Mouse (Mus musculus) myocyte (in vitro differentiated cells): Measurements from ENCODE around the gene Shisa2. TPM values are rescaled to one million over a fixed set of nuclear protein-coding genes. Genes with fewer than 3 reads are reported as not detected.

ENCODE experiments used
- H3K27me3 ChIP-seq: one replicate; pipeline ENCODE4 v1.6.1; 2011; ENCODE audit not compliant: control insufficient read depth, insufficient read depth, insufficient read length
- H3K36me3 ChIP-seq: one replicate; pipeline ENCODE4 v1.6.1; 2011; ENCODE audit not compliant: control insufficient read depth, insufficient read depth
- H3K4me2 ChIP-seq: one replicate; pipeline ENCODE4 v1.6.1; 2011; ENCODE audit warnings: low read depth, control low read depth
- H3K4me3 ChIP-seq: one replicate; pipeline ENCODE4 v1.5.1; 2011; ENCODE audit warnings: mild to moderate bottlenecking, control low read depth, moderate library complexity
- H3K79me2 ChIP-seq: one replicate; pipeline ENCODE4 v1.6.1; 2011; ENCODE audit not compliant: control insufficient read depth, insufficient read depth
- H3ac ChIP-seq: one replicate; pipeline ENCODE4 v1.6.1; 2011; ENCODE audit not compliant: control insufficient read depth, insufficient read length
- CEBPB ChIP-seq: IDR thresholded peaks from 2 replicates; pipeline ENCODE4 v1.6.1; 2011; ENCODE audit warnings: mild to moderate bottlenecking, moderate library complexity; ENCODE audit not compliant: poor library complexity, insufficient read depth, severe bottlenecking
- E2F4 ChIP-seq: IDR thresholded peaks from one replicate; pipeline ENCODE4 v1.6.1; 2011; ENCODE audit warnings: mild to moderate bottlenecking, control low read depth, moderate library complexity; ENCODE audit not compliant: insufficient read depth
- MAX ChIP-seq: IDR thresholded peaks from one replicate; pipeline ENCODE4 v1.6.1; 2011; ENCODE audit warnings: low read depth, mild to moderate bottlenecking, control low read depth
- MYOD1 ChIP-seq, 3 experiments: IDR thresholded peaks; one replicate each; pipeline ENCODE4 v1.6.1; 2011; ENCODE audit warnings: control low read depth in 2 of 3, low read depth in 2 of 3, mild to moderate bottlenecking in 2 of 3, moderate library complexity in 1 of 3; ENCODE audit not compliant: insufficient read length in 2 of 3, control insufficient read depth in 1 of 3
- MYOG ChIP-seq, 3 experiments: IDR thresholded peaks; one replicate each; pipeline ENCODE4 v1.6.1; 2011; ENCODE audit warnings: control low read depth in 2 of 3, low read depth in 2 of 3, mild to moderate bottlenecking in 2 of 3; ENCODE audit not compliant: insufficient read length in 2 of 3, control insufficient read depth in 1 of 3, insufficient read depth in 1 of 3
- POLR2A ChIP-seq: IDR thresholded peaks from one replicate; pipeline ENCODE4 v1.6.1; 2011; ENCODE audit warnings: low read depth, mild to moderate bottlenecking, control low read depth, moderate library complexity; ENCODE audit not compliant: insufficient read length
- POLR2AphosphoS2 ChIP-seq: IDR thresholded peaks from one replicate; pipeline ENCODE4 v1.6.1; 2011; ENCODE audit warnings: low read depth, control low read depth; ENCODE audit not compliant: insufficient read length
- REST ChIP-seq: IDR thresholded peaks from one replicate; pipeline ENCODE4 v1.6.1; 2011; ENCODE audit warnings: mild to moderate bottlenecking, control low read depth, moderate library complexity; ENCODE audit not compliant: insufficient read depth, insufficient read length
- SRF ChIP-seq: IDR thresholded peaks from one replicate; pipeline ENCODE4 v1.6.1; 2011; ENCODE audit warnings: low read depth; ENCODE audit not compliant: control insufficient read depth, insufficient read length
- TCF12 ChIP-seq: IDR thresholded peaks from one replicate; pipeline ENCODE4 v1.6.1; 2011; ENCODE audit warnings: mild to moderate bottlenecking, control low read depth; ENCODE audit not compliant: poor library complexity, insufficient read depth, severe bottlenecking
- TCF3 ChIP-seq: IDR thresholded peaks from one replicate; pipeline ENCODE4 v1.6.1; 2011; ENCODE audit warnings: low read depth, control low read depth; ENCODE audit not compliant: insufficient read length
- USF1 ChIP-seq: IDR thresholded peaks from one replicate; pipeline ENCODE4 v1.6.1; 2011; ENCODE audit warnings: low read depth, mild to moderate bottlenecking, control low read depth, moderate library complexity
- polyA plus RNA-seq: library from polyadenylated mRNA; unstranded; fragments of >200 nt; fragmentation: generic; extraction: Trizol; gene quantifications from one replicate; pipeline ENCODE4 v1.2.1, GENCODE M21; 2012; ENCODE audit warnings: missing spikeins

The Shisa2 gene
- polyA plus RNA-seq, 1 experiment: 4.3 TPM

DNA sequence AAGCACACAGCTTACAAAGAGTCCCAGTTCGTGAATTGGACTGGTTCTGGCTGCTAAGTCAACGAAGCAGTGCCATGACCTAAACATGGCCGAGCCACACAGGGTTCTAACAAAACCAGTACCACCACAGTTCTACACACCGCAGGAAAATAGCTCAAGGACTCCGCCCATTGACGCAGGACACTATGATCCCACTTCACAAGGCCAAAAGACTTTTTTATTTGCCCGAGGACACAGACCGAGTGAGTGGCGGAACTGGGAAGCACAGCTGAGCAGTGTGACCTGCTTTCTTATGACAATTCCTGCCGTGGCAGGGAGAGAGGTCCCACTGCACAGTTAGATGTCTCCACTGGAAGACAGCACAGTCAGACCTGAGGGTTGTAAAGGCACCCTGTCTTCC is 23.5 kb downstream of the Shisa2 start:
- no peaks in the 10 kb centered on the region for H3K79me2 ChIP-seq
- H3ac ChIP-seq: no peak overlapping the region
- H3K4me2 ChIP-seq: no peak overlapping the region
- TF ChIP-seq TCF12 (no peak), SRF (no peak), TCF3 (no peak)
- H3K36me3 ChIP-seq: no peaks in the 10 kb centered on the region
- H3K27me3 ChIP-seq: no peaks in the 10 kb centered on the region
- H3K4me3 ChIP-seq: no peak overlapping the region

DNA sequence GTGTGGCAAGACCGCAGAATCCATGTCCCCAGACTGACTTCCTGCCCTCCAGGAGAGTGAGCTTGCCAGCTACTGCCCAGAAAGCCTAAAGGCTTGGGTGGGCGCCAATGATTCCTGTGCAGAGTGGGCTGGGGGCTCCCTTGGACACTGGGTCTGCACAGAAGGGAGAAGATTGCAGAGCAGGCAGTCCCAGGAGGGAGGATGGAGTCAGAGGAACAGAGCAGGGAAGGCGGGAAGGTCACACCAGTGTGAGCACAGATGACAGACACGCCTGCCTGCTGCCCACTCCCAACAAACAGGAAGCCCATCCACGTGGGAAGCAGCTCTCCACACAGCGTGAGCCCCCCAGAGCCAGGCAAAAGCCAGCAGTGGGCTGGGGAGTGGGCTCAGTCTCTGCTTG is 24.2 kb downstream of the Shisa2 start:
- H3K79me2 ChIP-seq: no peaks in the 10 kb centered on the region
- no peak for TF ChIP-seq REST
- no peak for TF ChIP-seq E2F4
- no peak for TF ChIP-seq SRF
- no peak overlapping the region for H3ac ChIP-seq
- H3K4me3 ChIP-seq: no peak overlapping the region
- H3K4me2 ChIP-seq: no peak overlapping the region
- H3K36me3 ChIP-seq: no peaks in the 10 kb centered on the region
- no peaks in the 10 kb centered on the region for H3K27me3 ChIP-seq

DNA sequence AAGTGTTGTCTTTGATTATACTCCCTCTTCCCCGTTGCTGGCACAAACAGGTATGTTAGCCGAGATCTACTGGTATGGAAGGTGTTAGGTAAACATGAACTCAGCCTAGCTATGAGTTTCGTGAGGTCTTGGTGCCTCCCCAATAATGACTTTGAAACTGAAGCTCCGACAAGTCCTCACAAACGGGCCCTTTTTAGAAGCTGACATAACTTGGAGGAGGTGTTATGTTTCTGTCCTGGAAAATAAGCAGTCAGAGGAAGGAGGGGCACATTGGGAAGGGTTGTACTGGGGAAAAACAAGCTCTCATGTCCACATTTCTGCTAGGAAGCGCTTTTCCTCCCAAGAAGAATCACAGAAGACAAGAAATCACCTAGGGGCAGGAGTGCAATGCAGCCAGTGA is 31.5 kb downstream of the Shisa2 start:
- no peaks in the 10 kb centered on the region for H3K27me3 ChIP-seq
- H3ac ChIP-seq: no peak overlapping the region
- H3K36me3 ChIP-seq: no peaks in the 10 kb centered on the region
- H3K4me2 ChIP-seq: peak overlapping the region; percentile 18
- no peaks in the 10 kb centered on the region for H3K79me2 ChIP-seq
- TF ChIP-seq SRF: no peak
- no peak for TF ChIP-seq MAX
- no peak for TF ChIP-seq REST
- TF ChIP-seq MYOD1 (IDR thresholded peaks at IDR 0.05; ENCODE audit: control insufficient read depth in 1 of 3, insufficient read length in 2 of 3, low read depth in 2 of 3): no peak
- TF ChIP-seq POLR2AphosphoS2: no peak
- TF ChIP-seq POLR2A: no peak
- TF ChIP-seq USF1: no peak
- no peak for TF ChIP-seq MYOG (IDR thresholded peaks at IDR 0.05; ENCODE audit: control insufficient read depth in 1 of 3, insufficient read depth in 1 of 3, insufficient read length in 2 of 3, low read depth in 2 of 3)
- no peak overlapping the region for H3K4me3 ChIP-seq

DNA sequence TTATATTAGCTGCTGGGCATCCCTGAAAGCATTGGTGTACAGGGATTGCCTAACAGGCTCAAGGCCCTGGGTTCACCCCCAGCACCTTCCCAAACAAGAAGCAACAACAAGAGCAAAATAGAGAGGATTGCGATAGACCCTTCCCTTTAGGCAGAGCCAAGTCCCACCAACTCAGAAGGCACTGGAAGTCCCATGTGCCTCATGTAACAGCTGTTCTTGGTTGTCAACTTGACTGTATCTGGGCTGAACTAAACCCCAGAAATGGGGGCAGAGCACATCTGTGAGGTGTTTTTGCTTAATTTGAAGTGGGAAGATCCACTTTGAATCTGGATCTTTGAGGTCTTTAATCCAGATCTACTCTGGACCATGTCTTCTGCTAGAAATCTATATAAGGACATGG is 32.0 kb downstream of the Shisa2 start:
- Histone ChIP-seq H3ac (no peak overlapping the region), H3K4me2 (no peak overlapping the region), H3K27me3 (peaks cover under 1% of the 10 kb centered on the region), H3K4me3 (no peak overlapping the region), H3K79me2 (no peaks in the 10 kb centered on the region), H3K36me3 (no peaks in the 10 kb centered on the region)
- no peak for TF ChIP-seq MAX
- TF ChIP-seq MYOD1 (IDR thresholded peaks at IDR 0.05; ENCODE audit: control insufficient read depth in 1 of 3, insufficient read length in 2 of 3, low read depth in 2 of 3): peak in 2 of 3 experiments; percentile 51 to 67

DNA sequence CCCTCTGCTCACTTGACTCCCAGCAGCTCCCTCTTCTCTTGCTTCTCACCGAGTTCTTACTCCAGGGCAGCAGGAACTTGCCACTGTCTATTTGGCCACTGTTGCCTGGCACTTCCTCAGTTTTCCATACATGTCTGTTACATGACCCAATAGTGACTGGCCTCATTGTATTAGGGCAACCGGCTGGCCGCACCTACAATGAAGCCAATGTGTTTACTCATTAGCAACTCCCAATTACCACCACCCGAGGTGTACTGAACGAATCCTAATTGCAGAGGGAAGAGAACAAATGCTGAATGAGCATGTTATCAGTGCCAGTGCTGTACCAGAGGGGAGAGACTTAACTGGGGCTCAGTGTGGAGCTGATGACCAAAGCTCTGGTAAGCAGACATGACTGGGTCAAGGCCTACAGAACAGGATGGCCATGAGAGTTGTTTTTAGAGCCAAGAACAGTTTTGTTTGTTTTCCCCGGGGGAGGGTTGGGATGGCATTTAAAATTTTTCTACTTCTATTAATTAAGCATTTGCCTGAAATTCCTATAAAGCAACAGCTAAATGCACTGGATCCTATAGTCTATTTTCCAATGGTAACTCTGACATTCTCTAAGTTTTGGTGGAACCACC is 47.9 kb downstream of the Shisa2 start:
- H3K4me2 ChIP-seq: no peak overlapping the region
- H3K36me3 ChIP-seq: no peaks in the 10 kb centered on the region
- H3K79me2 ChIP-seq: no peaks in the 10 kb centered on the region
- TF ChIP-seq TCF12 (no peak), MAX (no peak), TCF3 (no peak), POLR2A (no peak), CEBPB (no peak), SRF (no peak), REST (no peak), E2F4 (no peak)
- H3K27me3 ChIP-seq: peaks cover 6% of the 10 kb centered on the region
- H3K4me3 ChIP-seq: no peak overlapping the region
- no peak overlapping the region for H3ac ChIP-seq

DNA sequence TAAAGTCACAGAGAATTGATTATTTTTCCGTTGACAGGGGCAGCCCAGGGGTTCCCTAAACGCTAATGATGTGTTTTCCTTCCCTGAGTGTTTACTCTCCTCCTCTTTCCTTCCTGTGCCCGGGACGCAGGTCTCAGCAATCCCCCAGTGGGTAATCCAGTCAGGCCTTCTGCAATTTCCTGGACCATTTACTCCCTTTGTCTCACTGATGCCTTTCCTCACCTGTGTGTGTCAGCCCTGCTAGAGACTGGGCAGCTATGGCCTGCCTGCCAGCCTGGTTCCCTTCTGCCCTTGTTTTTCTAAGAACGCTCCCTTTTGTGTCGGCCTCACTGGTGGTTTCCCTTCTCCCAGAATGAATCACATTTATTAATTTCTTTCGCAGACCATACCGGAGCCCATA is 49.4 kb downstream of the Shisa2 start:
- Histone ChIP-seq H3K4me3 (no peak overlapping the region), H3ac (no peak overlapping the region), H3K27me3 (peaks cover 6% of the 10 kb centered on the region), H3K4me2 (no peak overlapping the region), H3K79me2 (no peaks in the 10 kb centered on the region), H3K36me3 (no peaks in the 10 kb centered on the region)
- no peak for TF ChIP-seq MAX
- TF ChIP-seq POLR2AphosphoS2: no peak
- TF ChIP-seq MYOD1 (IDR thresholded peaks at IDR 0.05; ENCODE audit: control insufficient read depth in 1 of 3, insufficient read length in 2 of 3, low read depth in 2 of 3): no peak
- TF ChIP-seq POLR2A: no peak
- no peak for TF ChIP-seq REST
- TF ChIP-seq SRF: no peak
- TF ChIP-seq CEBPB: no peak
- no peak for TF ChIP-seq TCF3
- TF ChIP-seq E2F4: no peak
- no peak for TF ChIP-seq MYOG (IDR thresholded peaks at IDR 0.05; ENCODE audit: control insufficient read depth in 1 of 3, insufficient read depth in 1 of 3, insufficient read length in 2 of 3, low read depth in 2 of 3)
- TF ChIP-seq USF1: no peak
- TF ChIP-seq TCF12: no peak
